Mouse (Mus musculus) T-helper 1 cell (primary cell): ENCODE results near the gene Fam214a.
"Not testable (repeated sequence)": the region's sequence is repeated elsewhere in the genome, so short reads cannot be mapped to it uniquely, and the experiment has no call there.

Experiments
- in situ Hi-C: fragments of 300-600 bp; cut with MboI, MseI; formaldehyde crosslinking; loops from one replicate; pipeline ENCODE4 v1.15.1; 2025; ENCODE audit warnings: high pct_unique_total_duplicates

Fam214a gene

DNA sequence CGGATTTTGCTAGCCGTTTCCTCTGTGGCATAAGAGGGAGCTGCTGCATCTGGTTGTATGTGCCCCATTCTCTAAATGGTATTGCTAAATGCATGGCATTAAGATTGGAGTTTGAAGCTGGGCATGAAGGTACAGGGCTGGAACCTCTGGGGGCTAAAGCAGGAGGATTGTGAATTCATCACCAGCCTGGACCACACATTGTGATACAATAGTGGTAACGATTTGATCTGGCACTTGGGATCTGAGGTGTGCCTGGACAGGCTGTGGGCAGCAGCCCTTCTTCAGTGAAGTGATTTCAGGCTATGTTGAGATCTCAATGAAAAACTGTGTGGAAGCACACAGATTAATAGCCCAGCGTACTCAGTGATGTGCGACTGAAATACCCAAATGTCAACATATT is 26.7 kb downstream of the Fam214a start:
- in situ Hi-C loops: no loop called here

DNA sequence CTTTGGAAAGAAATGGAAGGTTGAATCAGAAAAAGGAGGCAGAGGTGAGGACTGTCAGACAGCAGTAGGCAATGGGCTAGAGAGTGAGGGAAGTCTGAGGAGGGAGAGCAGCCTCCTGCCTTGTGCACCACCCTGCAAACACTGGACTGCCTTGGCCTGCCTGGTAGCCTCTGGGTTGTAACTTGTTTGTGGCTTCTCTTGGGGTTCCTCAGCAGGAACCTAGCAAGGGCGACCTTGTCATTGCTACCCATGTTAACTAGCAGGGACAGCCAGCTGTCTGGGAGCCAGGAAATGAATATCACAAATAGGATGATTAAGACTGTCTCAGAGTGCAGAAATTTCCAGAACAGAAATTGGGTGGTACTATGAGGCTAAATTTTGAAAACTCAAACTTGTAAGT is 27.2 kb downstream of the Fam214a start:
- in situ Hi-C loops: no loop called here

DNA sequence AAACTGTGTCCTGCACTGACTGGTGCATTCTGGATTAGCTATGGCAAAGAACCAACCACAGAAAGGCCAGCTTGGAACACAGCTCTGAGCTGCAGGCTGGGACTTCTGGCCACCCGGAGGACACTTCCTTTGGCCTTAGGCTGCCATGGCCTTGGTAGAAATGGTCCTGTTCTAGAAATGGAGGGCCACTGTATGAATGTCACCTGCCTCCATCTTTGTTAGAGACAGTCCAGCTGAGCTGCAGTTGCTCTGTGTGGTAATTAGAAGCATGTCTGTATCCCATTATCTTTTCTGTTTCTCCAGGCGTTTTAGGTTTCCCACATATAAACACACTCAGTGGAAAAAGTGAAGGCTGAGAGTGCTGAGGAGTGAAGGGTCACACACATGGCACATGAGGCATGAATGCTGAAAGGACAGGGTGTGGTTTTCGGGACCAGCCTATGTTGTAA is 29.0 kb downstream of the Fam214a start:
- in situ Hi-C loops: no loop called here

DNA sequence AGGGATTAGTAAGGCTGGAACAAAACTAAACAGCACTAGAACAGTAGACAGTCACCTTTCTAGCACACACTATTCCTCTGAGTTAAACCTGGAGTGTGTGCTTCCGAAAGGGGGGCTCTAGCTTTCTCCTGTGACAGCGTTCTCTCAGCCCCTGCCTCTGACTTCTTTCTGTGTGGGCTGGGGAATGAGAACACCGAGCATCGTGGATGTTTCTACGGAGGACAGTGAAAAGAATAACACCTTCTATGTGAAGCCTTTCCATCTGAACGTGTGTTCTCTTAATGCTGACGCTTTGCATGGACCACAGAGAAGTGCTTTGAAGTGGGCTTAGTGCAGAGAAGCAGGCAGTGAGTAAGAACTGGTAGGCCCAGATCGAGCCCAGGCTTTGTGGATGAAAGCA is 29.5 kb downstream of the Fam214a start:
- in situ Hi-C loops: no loop called here

DNA sequence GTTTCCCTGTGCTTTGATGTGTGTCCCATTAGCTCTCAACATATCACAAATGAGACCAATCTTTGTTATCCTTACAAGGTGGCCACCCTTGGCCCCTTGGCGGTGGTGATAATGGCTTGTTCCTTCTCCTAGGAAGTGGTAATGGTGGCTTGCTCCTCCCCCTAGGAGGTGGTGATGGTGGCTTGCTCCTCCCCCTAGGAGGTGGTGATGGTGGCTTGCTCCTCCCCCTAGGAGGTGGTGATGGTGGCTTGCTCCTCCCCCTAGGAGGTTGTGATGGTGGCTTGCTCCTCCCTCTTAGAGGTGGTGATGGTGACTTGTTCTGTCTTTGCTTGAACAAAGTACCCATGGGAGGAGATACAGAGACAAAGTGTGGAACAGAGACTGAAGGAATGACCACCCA is 30.0 kb downstream of the Fam214a start:
- in situ Hi-C loops: not testable (repeated sequence)

DNA sequence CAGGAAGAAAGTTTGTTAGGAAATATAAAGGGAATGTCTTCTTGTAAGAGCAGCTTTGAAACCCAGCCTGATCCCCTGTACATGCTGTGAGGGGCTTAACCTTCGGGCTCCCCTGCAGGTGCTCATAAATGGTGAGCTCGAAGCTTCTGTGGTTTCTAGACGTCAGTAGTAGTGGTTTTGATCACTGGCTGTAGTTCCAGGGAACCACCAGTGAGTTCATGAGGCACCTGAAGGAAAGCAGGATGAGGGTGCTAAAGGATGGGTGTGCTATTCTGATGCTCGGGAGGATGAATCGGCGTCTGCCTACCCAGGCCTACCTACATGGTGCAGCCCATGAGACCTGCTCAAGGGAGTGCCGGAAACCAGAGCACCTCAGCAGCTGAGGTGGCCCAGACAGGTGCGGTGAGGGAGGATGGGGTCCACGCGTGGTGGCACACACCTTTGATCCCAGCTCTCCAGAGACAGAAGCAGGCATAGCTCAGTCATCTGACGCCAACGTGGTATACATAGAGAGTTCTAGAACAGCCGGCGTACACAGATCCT is 32.6 kb downstream of the Fam214a start:
- in situ Hi-C loops: no loop called here

DNA sequence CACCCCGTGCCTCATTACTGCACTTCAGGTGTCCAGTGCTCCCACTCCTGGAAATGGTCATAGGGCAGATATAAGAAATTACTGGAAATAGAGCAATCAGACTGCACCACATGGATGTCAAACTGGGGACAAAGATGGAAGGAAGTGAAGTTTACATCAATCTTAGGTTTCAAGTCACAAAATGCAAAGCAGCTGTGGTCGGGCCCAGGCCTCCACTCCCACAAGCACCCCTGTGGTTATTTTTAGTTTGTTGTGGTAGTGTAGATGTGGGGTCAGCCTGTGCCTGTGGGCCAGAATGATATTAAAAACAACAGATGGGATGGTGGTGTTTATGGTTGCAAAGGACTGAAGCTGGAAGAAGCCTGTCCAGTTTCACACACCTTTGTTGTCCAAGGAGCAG is 33.1 kb downstream of the Fam214a start:
- in situ Hi-C loops: no loop called here

DNA sequence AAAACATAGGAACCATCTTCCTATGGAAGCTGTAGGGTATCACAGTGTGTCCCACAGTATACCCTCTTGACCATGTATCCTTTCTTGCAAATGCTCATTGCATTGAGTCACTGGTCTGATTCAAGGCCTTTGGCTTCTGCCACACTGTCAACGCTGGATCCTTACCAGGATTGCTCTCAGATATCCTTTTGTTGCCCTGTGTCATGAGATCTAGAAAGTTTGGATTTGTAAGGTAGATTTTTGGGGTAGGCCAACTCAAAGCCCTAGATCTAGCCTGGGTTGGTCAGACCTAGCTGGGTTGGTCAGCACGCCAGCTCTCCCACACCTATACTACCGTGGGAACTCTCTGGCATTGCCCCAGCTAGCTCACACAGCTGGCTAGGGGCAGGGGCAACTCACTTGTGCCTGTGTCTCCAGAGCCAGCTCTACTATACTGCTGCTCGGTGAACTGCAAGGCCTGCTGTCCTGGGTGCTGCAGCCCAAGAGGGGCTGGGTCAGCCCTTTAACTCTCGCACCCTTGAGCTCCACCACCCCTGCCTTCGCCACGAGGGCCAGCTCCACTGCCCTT is 36.3 kb downstream of the Fam214a start:
- in situ Hi-C loops: no loop called here

DNA sequence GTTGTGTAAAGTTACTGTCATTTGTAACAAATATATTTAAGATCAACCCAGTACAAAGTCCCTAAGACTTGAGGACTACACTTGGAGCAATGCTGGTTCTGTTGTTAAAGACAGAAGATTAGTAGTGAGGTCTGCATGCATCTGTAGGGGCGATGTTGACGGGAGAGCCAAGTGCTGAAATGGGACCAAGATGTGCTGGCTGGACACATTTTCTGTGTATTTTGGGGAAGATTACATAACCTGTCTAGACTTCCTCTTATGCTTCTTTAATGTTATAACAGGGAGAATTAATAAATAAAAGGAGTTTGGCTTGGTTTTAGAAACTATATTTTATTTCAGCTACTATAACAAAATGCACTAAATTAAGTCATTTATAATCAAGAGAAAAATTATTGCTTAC is 37.3 kb downstream of the Fam214a start:
- in situ Hi-C loops: no loop called here

DNA sequence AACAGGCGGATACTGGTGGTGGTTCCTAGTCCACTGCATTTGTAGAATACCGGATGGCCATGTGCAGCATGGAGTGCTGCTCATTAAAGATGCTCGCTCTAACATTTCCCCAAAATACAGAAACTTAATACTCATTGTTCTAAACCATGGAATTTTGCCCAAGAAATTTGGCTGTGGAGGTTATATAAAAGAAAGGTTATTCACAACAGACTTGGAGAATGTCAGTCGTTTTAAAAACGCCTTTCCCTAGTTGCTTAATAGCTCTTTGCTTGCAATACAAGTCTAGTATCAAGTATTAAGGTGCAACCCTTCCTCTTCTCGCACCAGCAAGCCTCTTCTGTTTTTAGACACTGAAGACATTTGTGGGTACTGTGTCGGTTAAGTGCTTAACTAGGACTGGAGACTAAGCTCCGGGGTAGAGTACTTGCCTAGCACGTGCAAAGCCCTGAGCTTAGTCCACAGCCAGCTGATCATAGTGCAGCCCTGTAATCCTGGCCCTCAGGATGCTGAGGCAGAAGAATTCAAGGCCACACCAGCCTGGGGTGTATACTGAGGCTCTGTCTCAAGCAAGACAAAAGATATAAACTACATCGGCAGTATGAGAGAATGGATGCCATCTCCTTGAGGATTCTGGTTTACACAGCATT is 42.0 kb downstream of the Fam214a start:
- in situ Hi-C loops: no loop called here

DNA sequence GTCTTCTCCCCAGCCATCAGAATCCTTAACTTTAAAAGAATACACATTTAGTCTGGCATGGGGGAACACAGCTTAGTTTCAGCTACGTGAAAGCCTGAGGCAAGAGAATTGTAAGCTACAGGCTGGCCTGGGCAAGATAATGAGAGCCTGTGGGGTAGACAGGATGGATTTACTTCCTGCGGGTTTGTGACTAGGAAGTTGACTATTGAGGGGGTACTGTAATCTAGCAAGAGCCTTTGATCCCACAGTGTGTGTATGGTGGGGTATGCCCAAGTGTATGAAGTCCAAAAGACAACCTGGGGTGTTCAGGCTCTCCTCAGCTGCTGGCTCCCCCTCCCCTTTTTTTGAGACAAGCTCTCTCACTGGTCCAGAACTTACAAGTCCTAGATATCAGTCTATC is 43.7 kb downstream of the Fam214a start:
- in situ Hi-C loops: no loop called here

DNA sequence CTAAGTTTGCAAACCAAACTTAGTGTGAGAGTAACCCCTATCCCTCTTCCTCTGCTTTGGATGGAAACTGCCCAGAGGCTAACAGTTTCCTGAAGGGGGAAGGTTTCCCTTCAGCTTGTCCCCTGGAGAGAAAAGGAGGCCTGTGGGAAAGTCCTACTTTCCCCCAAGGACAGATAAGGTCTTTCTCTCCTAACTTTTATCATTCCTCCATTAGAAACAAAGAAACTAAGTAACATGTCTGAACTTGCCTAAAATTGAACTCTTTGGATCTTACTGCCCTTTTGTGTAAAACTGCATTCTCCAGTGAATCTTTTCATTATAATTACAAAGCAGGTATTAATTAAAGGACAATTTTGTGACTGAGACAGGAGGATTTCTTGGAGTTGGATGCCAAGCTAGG is 45.3 kb downstream of the Fam214a start:
- in situ Hi-C loops: no loop called here

DNA sequence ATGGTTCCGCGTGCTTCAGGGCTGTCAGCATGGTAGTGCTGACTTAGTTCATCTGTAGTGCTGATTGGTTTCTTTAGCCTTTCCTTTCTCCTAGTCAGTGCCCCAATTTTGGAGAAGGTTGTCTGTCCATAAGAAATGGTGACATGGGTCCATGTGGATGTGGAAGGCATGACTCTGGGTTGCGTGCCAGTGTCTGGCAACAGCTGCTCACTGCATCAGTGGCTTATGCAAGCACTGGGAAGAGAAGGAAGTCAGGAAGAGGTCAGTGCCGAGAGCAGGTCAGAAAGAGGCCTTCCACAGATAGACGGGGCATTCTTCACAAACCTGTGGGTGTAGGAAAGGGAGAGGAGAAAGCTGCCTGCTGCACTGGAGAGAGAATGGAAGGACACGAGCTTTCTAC is 48.3 kb downstream of the Fam214a start:
- in situ Hi-C loops: no loop called here

DNA sequence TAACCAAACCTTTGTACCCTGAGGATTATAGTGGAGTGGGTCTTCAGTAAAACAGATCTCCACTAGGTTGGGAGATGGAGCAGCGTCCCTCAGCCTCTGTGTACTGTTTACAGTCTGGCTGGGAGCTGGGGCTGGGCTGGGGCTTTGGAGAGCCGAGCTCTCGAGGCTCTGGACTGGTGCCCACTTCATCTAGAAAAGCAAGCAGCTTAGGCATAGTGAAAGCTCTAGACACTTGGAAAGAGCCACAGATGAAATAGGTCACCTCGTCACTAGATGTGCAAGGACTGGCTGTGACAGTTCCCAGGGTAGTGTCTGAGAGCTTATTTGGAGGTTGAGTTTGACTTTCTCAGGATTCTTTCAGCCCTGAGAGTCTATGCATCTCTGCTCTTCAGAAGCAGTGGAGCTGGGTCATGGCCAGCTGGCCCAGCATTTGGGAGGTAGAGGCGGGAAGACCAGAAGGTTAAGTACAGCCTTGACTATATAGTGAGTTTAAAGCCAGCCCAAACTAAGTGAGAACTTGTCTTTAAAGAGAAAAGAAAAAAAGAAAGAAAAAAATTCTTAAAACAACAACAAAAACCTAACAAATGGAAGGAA is 49.0 kb downstream of the Fam214a start:
- in situ Hi-C loops: no loop called here

DNA sequence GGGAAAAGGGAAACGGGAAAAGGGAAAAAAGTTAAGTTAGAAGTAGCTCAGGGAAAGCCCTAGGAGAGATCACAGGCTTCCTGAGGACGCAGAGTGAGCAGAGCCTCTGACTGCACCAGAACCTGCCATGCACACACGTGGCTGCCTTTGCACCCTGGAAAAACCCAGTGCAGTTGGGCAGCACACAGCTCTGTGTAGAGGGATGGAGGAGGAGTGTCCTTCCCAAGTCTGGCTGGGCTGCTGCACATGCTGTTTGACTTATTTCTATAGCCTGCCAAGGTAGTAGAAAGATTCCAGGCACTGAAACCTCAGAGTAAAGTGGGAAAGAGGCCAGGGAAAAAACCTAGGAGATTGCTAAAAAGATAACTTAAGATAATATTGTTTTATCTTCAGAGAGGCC is 49.6 kb downstream of the Fam214a start:
- in situ Hi-C loops: no loop called here

DNA sequence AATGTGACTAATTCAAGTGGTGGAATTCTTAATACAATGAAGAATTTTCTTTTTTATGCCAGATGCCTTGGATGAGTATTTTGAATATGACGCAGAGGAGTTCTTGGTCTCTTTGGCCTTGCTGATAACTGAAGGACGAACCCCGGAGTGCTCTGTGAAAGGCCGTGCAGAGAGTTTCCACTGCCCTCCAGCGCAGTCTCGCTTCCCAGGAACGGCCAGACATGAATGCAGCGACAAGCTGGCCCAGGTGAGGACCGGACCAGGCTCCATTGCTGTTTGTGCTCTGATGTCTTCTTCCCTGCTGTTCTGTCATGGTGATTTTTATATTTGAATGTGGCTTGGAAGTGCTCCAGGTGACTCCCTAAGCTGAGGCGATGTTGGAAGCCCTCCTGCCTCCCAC is 51.5 kb downstream of the Fam214a start:
- in situ Hi-C loops: no loop called here

DNA sequence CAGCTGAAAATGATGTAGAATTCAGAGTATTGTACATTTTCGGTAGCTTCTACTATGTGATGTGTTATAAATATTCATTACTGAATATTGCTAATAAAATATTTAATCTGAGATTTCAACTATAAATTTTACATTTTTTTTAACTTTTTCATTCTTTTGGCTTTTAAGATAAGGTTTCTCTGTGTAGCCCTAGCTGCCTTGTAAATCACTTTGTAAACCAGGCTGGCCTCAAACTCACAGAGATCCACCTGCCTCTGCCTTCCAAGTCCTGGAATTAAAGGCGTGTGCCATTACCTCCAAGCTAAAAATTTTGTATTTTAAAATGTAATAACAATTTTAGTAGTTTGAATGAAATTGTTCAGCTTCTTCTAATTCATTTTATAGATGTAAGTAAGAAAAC is 63.9 kb downstream of the Fam214a start:
- in situ Hi-C loops: no loop called here

DNA sequence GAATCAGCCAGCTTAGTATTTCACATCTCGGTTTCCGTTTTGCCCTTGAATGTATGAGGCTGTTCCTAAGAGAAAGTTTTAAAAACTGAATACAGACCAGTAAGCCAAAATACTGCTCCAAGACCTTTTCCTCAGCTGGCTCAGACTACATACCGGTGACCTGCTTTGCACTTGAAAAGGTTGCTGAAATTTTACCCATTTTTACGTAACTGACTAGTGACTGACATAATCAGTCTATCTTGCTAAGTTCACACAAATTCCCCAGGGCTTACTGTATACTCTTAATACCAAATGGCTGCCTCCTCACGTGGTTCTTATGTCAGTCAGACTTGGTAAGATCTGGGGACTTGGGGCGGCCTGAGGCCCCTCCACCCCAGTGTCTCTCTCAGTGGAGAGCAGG is 66.5 kb downstream of the Fam214a start:
- in situ Hi-C loops: no loop called here

DNA sequence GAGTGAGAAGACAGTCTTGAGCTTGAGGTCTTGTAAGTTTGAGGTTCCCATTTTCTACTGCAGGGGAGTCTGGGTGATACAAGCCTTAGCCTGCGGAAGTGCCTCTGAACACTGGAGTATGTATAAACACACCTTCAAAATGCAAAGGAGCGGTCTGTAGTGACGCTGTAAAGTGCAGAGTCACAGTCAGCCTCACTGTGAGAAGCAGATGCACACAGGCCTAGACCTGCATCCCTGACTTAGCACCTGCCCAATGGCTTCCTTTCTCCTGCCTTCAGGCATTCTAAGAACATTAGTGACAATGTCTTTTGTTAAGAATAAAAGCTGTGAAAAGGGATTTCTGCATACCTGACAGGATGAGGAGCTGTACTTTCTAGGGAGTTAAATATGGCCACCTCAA is 66.9 kb downstream of the Fam214a start:
- in situ Hi-C loops: no loop called here

DNA sequence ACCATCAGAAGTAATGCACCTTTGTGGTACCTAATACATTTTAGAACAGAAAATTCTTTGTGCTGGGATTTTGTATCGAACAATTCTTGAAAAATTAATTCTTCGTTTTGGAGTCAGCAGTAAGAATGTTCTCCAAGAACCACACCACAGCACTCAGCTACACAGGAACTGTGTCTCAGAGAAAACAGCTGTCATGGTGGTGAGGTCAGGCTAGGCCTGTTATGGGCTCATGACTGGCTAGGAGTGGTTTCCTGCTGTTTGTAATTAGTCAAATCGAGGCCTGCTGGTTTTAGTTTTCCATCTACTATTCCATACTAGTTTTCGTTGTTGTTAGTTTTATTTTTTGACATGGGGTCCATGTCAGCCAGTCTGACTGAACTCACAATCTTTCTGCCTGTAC is 67.9 kb downstream of the Fam214a start:
- in situ Hi-C loops: loop anchor here (5.0 kb wide), 1 partner anchor 113 kb away; no protein-coding TSS in a partner anchor

DNA sequence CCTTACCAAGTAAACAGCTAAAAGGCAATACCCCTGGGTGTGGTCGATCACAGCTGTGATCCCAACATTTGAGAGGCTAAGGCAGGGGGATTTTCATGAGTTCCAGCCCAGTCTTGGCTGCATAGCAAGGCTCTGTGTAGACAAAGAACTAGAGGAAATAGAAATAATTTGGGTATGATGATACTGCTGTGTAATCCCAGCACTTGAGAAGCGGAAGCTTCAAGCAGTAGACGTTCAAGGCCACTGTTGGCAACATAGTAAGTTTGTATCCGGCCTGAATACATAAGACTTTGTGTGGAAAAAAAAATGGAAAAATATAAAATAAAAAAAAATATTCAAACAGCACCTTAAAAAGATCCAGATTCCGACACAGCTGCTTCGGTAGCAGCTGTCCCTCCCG is 69.9 kb downstream of the Fam214a start:
- in situ Hi-C loops: loop anchor here (5.0 kb wide), 1 partner anchor 115 kb away; no protein-coding TSS in a partner anchor

DNA sequence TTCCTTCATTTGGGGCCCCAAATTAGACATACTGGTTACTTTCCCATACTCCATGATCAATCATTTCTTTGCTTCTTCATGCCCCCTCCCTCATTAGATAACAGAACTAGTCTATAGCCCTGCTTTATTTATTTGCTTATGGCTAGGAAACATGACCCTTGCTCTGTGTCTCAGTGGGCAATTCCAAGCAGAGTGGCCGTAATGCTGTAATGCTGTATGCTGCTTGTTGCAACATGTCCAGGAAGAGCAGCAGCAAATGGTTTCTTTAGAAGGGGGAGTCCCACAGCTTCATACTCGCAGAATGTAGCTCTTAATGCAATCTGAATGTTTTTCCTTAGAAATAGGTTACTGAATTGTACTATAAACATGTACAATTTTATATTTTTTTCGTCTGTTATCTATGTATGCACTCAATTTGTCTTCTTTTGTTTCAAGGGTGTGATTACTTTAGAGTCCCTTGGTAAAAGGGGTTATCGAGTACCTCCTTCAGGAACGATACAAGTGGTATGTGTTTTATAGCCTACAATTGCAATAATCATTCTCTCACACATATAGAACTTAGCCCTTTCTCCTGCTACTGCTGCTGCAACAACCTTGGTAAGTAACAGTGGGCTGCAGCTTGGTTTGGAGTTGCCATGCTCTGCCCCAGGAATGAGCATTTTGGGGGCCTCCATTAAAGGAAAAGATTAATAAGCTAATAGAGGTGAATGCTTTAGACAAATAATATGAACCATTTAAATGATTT is 70.6 kb downstream of the Fam214a start:
- in situ Hi-C loops: loop anchor here (5.0 kb wide), 1 partner anchor 116 kb away; no protein-coding TSS in a partner anchor
